Mouse (Mus musculus) hematopoietic stem cell, adult 5-6 weeks (primary cell): ENCODE results near the gene Hrh3. TPM values are rescaled to one million over a fixed set of nuclear protein-coding genes. Genes with fewer than 3 reads are reported as not detected.

Source experiments
- ATAC-seq, 2 experiments: fragments of 125-278 bp in 1 of 2; replicated peaks in 1 of 2; 2 replicates each; pipeline ENCODE4 v1.8.0; 2016 to 2017; ENCODE audit warnings: inconsistent platforms in 2 of 2, mild to moderate bottlenecking in 2 of 2, moderate number of reproducible peaks in 2 of 2, low read depth in 1 of 2, moderate TSS enrichment in 1 of 2; ENCODE audit not compliant: low FRiP score in 2 of 2, poor library complexity in 2 of 2, severe bottlenecking in 2 of 2, insufficient read depth in 1 of 2, low TSS enrichment in 1 of 2
- total RNA-seq: library from RNA; stranded (forward); fragments of 172-1452, 232-1000 nt; gene quantifications from 2 replicates; pipeline ENCODE4 v1.2.3, GENCODE M21; 2017

Hrh3 gene
- not detected in 2 replicates for total RNA-seq

- peak; percentile 24 to 49; a peak in 2 of 4 replicates for ATAC-seq
Observed at GRCm38 (mm10) chr2:180103978-180104658, at the start of gene Hrh3. Hrh3 (minus strand) TSS chr2:180104488.

GRCm38 (mm10) chr2:180148551-180148950 is 44.3 kb upstream of the Hrh3 start:
- ATAC-seq: no peak

- ATAC-seq: no peak
Observed at GRCm38 (mm10) chr2:180147379-180147778, 43.1 kb upstream of the Hrh3 start.

GRCm38 (mm10) chr2:180146091-180146490 is 41.8 kb upstream of the Hrh3 start:
- ATAC-seq: no peak

- no peak for ATAC-seq
Observed at GRCm38 (mm10) chr2:180135414-180135813, 31.1 kb upstream of the Hrh3 start.

- no peak for ATAC-seq
Observed at GRCm38 (mm10) chr2:180133911-180134310, 29.6 kb upstream of the Hrh3 start.

- no peak for ATAC-seq
Observed at GRCm38 (mm10) chr2:180133231-180133630, 28.9 kb upstream of the Hrh3 start.

- peak; percentile 25 to 68; a peak in 1 of 4 replicates for ATAC-seq
Observed at GRCm38 (mm10) chr2:180127675-180128074, 23.4 kb upstream of the Hrh3 start.

- peak; percentile 23 to 42; a peak in 1 of 4 replicates for ATAC-seq
Observed at GRCm38 (mm10) chr2:180126195-180126594, 21.9 kb upstream of the Hrh3 start.

- ATAC-seq: no peak
Observed at GRCm38 (mm10) chr2:180124192-180124591, 19.9 kb upstream of the Hrh3 start.

GRCm38 (mm10) chr2:180120292-180120761 is 16.0 kb upstream of the Hrh3 start:
- ATAC-seq: no peak

GRCm38 (mm10) chr2:180119439-180120291 is 15.4 kb upstream of the Hrh3 start:
- ATAC-seq: no peak; a peak in 1 of 4 replicates

- ATAC-seq: peak; percentile 94 to 98
Observed at GRCm38 (mm10) chr2:180118661-180119438, 14.6 kb upstream of the Hrh3 start, which contains the start of gene Osbpl2. Osbpl2 (plus strand) TSS chr2:180119306.

- ATAC-seq: peak in 1 of 2 experiments; percentile 5; a peak in 1 of 4 replicates
Observed at GRCm38 (mm10) chr2:180117485-180118194, 13.4 kb upstream of the Hrh3 start.

GRCm38 (mm10) chr2:180116741-180117484 is 12.6 kb upstream of the Hrh3 start:
- no peak for ATAC-seq

- no peak for ATAC-seq
Observed at GRCm38 (mm10) chr2:180116081-180116493, 11.8 kb upstream of the Hrh3 start.
